Mouse (Mus musculus) C2C12 (cell line): ENCODE measurements at regions not wholly inside any gene's neighbourhood (a gene's known extent, or its start where the extent isn't known, plus 50 kb on each side); places are given as distances from the start of the nearest gene placed in this dataset.

Experiments
- H3K27me3 ChIP-seq: one replicate; pipeline ENCODE4 v1.6.1; 2011; ENCODE audit not compliant: control insufficient read depth, insufficient read depth, insufficient read length
- H3K36me3 ChIP-seq: one replicate; pipeline ENCODE4 v1.6.1; 2011; ENCODE audit not compliant: control insufficient read depth, insufficient read depth
- H3K4me3 ChIP-seq: one replicate; pipeline ENCODE4 v1.5.1; 2011; ENCODE audit warnings: mild to moderate bottlenecking, control low read depth; ENCODE audit not compliant: poor library complexity, insufficient read depth, severe bottlenecking
- H3K79me2 ChIP-seq: one replicate; pipeline ENCODE4 v1.6.1; 2011; ENCODE audit not compliant: control insufficient read depth, insufficient read depth
- H3K79me3 ChIP-seq: one replicate; pipeline ENCODE4 v1.6.1; 2011; ENCODE audit warnings: low read depth, control low read depth
- H3ac ChIP-seq: one replicate; pipeline ENCODE3; 2011; ENCODE audit warnings: low read depth; ENCODE audit not compliant: control insufficient read depth, insufficient read length
- CEBPB ChIP-seq: IDR thresholded peaks from one replicate; pipeline ENCODE4 v1.6.1; 2011; ENCODE audit warnings: low read depth, mild to moderate bottlenecking, control low read depth, moderate library complexity
- CTCF ChIP-seq: IDR thresholded peaks from one replicate; pipeline ENCODE4 v1.5.1; 2011; ENCODE audit not compliant: control insufficient read depth, insufficient read depth, insufficient read length
- FOSL1 ChIP-seq: IDR thresholded peaks from one replicate; pipeline ENCODE4 v1.8.0; 2011; ENCODE audit warnings: mild to moderate bottlenecking, low read length; ENCODE audit not compliant: poor library complexity, insufficient read depth, severe bottlenecking
- MAX ChIP-seq: IDR thresholded peaks from one replicate; pipeline ENCODE4 v1.6.1; 2011; ENCODE audit warnings: mild to moderate bottlenecking, control low read depth
- MYOD1 ChIP-seq: IDR thresholded peaks from one replicate; pipeline ENCODE4 v1.6.1; 2011; ENCODE audit warnings: low read depth; ENCODE audit not compliant: control insufficient read depth, insufficient read length
- MYOG ChIP-seq: IDR thresholded peaks from one replicate; pipeline ENCODE4 v1.6.1; 2011; ENCODE audit not compliant: control insufficient read depth, insufficient read length; ENCODE audit errors: extremely low read depth
- USF1 ChIP-seq: IDR thresholded peaks from one replicate; pipeline ENCODE4 v1.6.1; 2011; ENCODE audit warnings: low read depth, mild to moderate bottlenecking, control low read depth, moderate library complexity

DNA sequence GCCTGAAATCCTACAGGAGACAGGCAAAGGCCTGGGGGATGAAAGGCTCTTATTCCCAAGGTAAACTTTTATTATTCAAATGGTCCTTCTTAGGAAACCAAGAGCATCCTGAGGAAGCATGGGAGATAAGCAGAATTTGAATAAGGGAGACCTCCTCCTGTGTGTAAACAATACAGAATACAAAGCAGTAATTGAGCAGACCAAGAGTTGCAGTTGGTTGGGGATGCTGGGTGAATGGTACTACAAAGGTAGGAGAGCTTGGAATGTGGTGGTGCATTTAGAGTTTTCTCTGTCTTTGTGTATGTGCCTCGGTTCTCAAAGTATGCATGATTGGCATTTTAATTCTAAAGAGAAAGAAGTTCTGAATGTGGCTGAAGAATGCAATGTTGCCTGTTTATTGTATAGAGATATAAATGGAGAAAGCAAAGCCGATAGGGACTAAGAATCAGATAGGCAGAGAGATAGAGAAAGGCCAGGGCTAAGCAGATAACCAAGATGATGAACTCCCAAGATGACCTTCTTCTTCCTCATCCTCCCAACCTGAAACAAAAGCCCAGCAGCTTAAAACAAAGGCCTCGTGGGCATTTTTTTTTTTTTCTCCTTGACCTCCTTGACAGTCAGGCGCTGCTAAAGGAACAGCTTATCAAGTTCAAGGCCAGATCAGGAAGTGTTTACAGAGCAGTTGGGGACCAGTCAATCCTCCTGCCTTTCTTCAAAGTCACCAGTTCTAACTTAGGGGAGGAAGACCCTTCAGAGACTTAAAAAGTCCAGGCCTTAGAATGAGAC is 175.6 kb downstream of the Usp46 start:
- no peak overlapping the region for H3K4me3 ChIP-seq
- H3K79me2 ChIP-seq, result no peaks in the 10 kb centered on the region
- H3ac ChIP-seq, result no peak overlapping the region
- no peak for TF ChIP-seq MAX
- TF ChIP-seq MYOG, result no peak
- TF ChIP-seq CTCF, result no peak
- no peak for TF ChIP-seq FOSL1
- no peak for TF ChIP-seq USF1
- no peak for TF ChIP-seq MYOD1
- TF ChIP-seq CEBPB, result no peak
- H3K27me3 ChIP-seq, result no peaks in the 10 kb centered on the region
- H3K79me3 ChIP-seq, result no peaks in the 10 kb centered on the region
- H3K36me3 ChIP-seq, result no peaks in the 10 kb centered on the region

GRCm38 (mm10) chr5:73895186-73895585 is 173.0 kb downstream of the Usp46 start:
- Histone ChIP-seq H3K79me2 (no peaks in the 10 kb centered on the region), H3K27me3 (no peaks in the 10 kb centered on the region), H3K36me3 (no peaks in the 10 kb centered on the region), H3K4me3 (no peak overlapping the region), H3K79me3 (no peaks in the 10 kb centered on the region), H3ac (no peak overlapping the region)
- TF ChIP-seq CTCF (no peak), MYOD1 (no peak), FOSL1 (no peak), USF1 (no peak), MYOG (no peak), CEBPB (no peak), MAX (no peak)

- H3K27me3 ChIP-seq, result no peaks in the 10 kb centered on the region
- no peaks in the 10 kb centered on the region for H3K79me3 ChIP-seq
- TF ChIP-seq USF1, result no peak
- no peak for TF ChIP-seq CEBPB
- no peak for TF ChIP-seq MYOG
- TF ChIP-seq MAX, result no peak
- no peak for TF ChIP-seq MYOD1
- TF ChIP-seq CTCF, result no peak
- no peak for TF ChIP-seq FOSL1
- no peaks in the 10 kb centered on the region for H3K79me2 ChIP-seq
- H3K36me3 ChIP-seq, result no peaks in the 10 kb centered on the region
- H3ac ChIP-seq, result no peak overlapping the region
- no peak overlapping the region for H3K4me3 ChIP-seq
Observed at GRCm38 (mm10) chr5:73896785-73897184, 171.4 kb downstream of the Usp46 start.

DNA sequence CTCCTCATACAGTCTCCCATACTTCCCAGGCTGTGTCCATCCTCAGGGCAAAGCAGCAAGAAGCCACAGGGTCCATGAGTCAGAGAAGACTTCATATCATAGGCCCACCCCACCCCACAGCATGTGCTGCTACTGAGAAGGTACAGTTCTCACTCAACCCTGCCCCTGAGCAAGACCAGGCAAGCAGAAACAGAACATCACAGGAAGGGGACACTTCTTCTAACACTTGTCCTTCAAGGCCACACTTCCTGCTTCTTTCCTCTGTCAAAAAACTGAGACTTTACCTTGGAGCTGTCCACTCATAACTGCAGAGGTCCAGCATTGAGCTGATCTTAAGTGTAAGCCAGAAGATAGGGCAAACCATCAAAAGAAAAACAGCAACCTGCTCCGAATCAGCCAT is 166.6 kb downstream of the Usp46 start:
- H3K79me2 ChIP-seq, result no peaks in the 10 kb centered on the region
- no peak overlapping the region for H3ac ChIP-seq
- no peaks in the 10 kb centered on the region for H3K36me3 ChIP-seq
- no peak overlapping the region for H3K4me3 ChIP-seq
- no peaks in the 10 kb centered on the region for H3K79me3 ChIP-seq
- no peaks in the 10 kb centered on the region for H3K27me3 ChIP-seq
- TF ChIP-seq USF1 (no peak), MYOG (no peak), FOSL1 (no peak), MYOD1 (no peak), CEBPB (no peak), CTCF (no peak), MAX (no peak)

GRCm38 (mm10) chr5:73902470-73903218 is 165.6 kb downstream of the Usp46 start:
- Histone ChIP-seq H3K36me3 (no peaks in the 10 kb centered on the region), H3K79me3 (no peaks in the 10 kb centered on the region), H3K27me3 (no peaks in the 10 kb centered on the region), H3K79me2 (no peaks in the 10 kb centered on the region), H3K4me3 (no peak overlapping the region), H3ac (no peak overlapping the region)
- TF ChIP-seq FOSL1 (no peak), CTCF (no peak), USF1 (no peak), CEBPB (no peak), MYOD1 (no peak), MAX (no peak), MYOG (no peak)

GRCm38 (mm10) chr5:73903219-73903570 is 165.0 kb downstream of the Usp46 start:
- H3K79me2 ChIP-seq, result no peaks in the 10 kb centered on the region
- H3K79me3 ChIP-seq, result no peaks in the 10 kb centered on the region
- TF ChIP-seq CTCF (no peak), MYOG (no peak), FOSL1 (no peak), MAX (no peak), USF1 (no peak)
- no peak overlapping the region for H3ac ChIP-seq
- H3K27me3 ChIP-seq, result no peaks in the 10 kb centered on the region
- no peak overlapping the region for H3K4me3 ChIP-seq
- no peaks in the 10 kb centered on the region for H3K36me3 ChIP-seq
